Mouse (Mus musculus): ENCODE measurements at regions not wholly inside any gene's neighbourhood (a gene's known extent, or its start where the extent isn't known, plus 50 kb on each side); places are given as distances from the start of the nearest gene placed in this dataset.
A peak's percentile ranks its signal among the peaks of the same experiment; 100 is the strongest.

DNA sequence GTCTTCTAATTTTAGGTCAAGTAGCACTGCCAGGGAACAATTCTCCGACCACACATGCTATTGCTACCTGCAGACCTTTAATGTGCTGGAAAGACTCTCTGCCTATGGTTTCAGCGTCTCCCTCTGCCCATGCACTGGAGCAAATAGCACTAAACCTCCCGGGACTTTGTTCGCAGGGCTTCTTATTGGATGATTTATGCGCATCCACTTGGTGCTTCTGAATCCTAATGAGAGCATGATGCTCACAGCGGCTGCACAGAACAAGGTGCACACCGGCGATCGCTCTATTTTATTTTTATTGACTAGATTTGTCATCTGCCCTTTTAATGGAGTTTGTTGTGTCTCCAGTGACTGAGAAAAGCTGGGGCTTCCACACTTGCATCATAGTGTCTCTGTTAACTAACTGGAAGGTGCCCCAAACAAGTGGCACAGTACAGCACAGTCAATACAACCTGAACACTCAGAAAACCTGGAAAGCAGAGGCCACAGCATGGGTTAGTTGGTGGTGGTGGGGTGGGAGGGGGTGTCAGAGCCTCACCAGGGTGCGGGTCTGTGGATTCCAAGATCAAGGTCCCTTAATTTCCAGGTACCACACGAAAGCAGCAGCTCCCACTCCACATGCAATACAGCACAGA, 359.7 kb upstream of the Lmcd1 start:
- Histone ChIP-seq H3K9me3 (no peaks in the 10 kb centered on the region), H3K9ac (no peak overlapping the region), H3K4me2 (replicated peaks) (no peak overlapping the region), H3K36me3 (no peaks in the 10 kb centered on the region), H3K27me3 (no peaks in the 10 kb centered on the region), H3K4me3 (no peak overlapping the region), H3K27ac (no peak overlapping the region), H3K4me1 (no peaks in the 10 kb centered on the region; the same call in 1 of the 2 replicates)
- no peak for ATAC-seq (ENCODE audit: insufficient number of reproducible peaks, insufficient read depth, low FRiP score, low TSS enrichment)
- 80% methylated on average over 11 of the region's 11 CpGs for WGBS

DNA sequence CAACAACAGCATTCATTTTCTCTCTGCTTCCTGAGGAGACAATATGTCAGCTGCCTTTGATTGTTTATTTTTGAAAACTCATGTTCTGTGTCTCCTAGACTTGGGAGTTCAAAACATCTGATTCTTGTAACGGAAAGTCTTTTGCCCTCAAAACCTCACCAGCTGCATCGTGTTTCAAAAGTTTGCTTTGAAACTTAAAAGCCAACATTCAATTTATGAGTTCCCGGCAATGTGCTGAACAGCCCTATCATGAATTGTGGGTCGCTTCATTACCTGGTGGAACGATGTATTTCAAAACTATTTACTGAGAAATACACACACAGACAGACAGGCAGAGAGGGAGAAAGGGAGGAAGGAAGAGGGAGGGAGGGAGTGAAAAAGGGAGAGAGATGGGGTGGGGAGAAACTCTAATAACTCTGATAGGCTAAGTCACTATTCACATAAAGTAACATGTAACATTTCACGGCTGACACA, 356.3 kb upstream of the Lmcd1 start:
- Histone ChIP-seq H3K27ac (no peak overlapping the region), H3K4me1 (no peaks in the 10 kb centered on the region; the same call in 1 of the 2 replicates), H3K9me3 (no peaks in the 10 kb centered on the region), H3K4me3 (no peak overlapping the region), H3K36me3 (no peaks in the 10 kb centered on the region), H3K9ac (no peak overlapping the region), H3K4me2 (replicated peaks) (no peak overlapping the region), H3K27me3 (no peaks in the 10 kb centered on the region)
- ATAC-seq (ENCODE audit: insufficient number of reproducible peaks, insufficient read depth, low FRiP score, low TSS enrichment): no peak
- 40% methylated on average over 6 of the region's 6 CpGs for WGBS

DNA sequence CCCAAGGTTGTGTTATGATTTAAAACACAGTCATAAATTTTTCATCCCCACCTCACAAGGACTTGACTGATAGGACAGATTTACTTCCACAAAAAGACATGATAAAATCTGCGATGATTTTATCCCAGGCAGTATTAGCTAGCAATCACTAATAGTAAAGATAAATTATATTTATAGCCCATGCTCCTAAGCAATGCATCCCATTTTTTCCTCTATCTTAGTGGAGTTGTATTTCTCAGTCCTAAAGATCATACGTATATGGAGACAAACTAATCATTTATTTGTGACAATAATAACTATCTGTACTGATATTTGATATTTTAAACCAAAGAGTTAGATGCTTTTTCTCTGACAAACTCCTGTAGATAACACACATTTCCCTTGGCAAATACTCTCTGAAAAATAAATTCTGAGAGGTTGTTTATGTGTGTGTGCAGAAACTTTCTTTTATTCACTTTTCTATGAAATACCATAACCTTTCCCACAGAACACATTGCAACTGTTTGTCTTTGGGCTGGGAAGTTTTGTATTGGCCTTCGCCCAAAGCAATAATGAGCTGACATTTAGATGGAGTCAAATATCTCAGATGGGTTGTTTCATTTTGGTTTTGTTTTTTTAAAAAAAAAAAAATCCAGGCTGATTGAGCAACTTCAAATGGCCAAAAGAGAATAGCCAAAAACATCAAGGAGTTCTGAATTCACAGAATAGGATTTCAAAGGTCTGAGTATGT, 355.5 kb upstream of the Lmcd1 start:
- no peaks in the 10 kb centered on the region for H3K36me3 ChIP-seq
- no peak for ATAC-seq (ENCODE audit: insufficient number of reproducible peaks, insufficient read depth, low FRiP score, low TSS enrichment)
- H3K9ac ChIP-seq: no peak overlapping the region
- WGBS: 79% methylated on average over 3 of the region's 3 CpGs
- H3K4me3 ChIP-seq: no peak overlapping the region
- no peak overlapping the region for H3K27ac ChIP-seq
- no peaks in the 10 kb centered on the region for H3K9me3 ChIP-seq
- no peaks in the 10 kb centered on the region; the same call in 1 of the 2 replicates for H3K4me1 ChIP-seq
- H3K4me2 ChIP-seq (replicated peaks): no peak overlapping the region
- no peaks in the 10 kb centered on the region for H3K27me3 ChIP-seq

GRCm38 (mm10) chr6:111932596-111932995, 341.0 kb upstream of the Lmcd1 start:
- Histone ChIP-seq H3K9me3 (no peaks in the 10 kb centered on the region), H3K27me3 (no peaks in the 10 kb centered on the region), H3K27ac (no peak overlapping the region), H3K36me3 (no peaks in the 10 kb centered on the region), H3K4me2 (replicated peaks) (no peak overlapping the region), H3K4me1 (no peaks in the 10 kb centered on the region), H3K4me3 (no peak overlapping the region), H3K9ac (no peak overlapping the region)
- 90% methylated on average over 2 of the region's 2 CpGs for WGBS
- no peak for ATAC-seq (ENCODE audit: insufficient number of reproducible peaks, insufficient read depth, low FRiP score, low TSS enrichment)

- no peaks in the 10 kb centered on the region for H3K4me1 ChIP-seq
- H3K9me3 ChIP-seq: no peaks in the 10 kb centered on the region
- H3K4me3 ChIP-seq: no peak overlapping the region
- 0 out of 2 replicates have a peak, but pooled peaks have one; percentile 35 for ATAC-seq (ENCODE audit: insufficient number of reproducible peaks, insufficient read depth, low FRiP score, low TSS enrichment)
- no peaks in the 10 kb centered on the region for H3K36me3 ChIP-seq
- no peak overlapping the region for H3K9ac ChIP-seq
- WGBS: 67% methylated on average over 1 of the region's 1 CpGs
- H3K4me2 ChIP-seq (replicated peaks): no peak overlapping the region
- H3K27me3 ChIP-seq: no peaks in the 10 kb centered on the region
- H3K27ac ChIP-seq: no peak overlapping the region
Measured at GRCm38 (mm10) chr6:111954401-111954800, 319.2 kb upstream of the Lmcd1 start.

- 74% methylated on average over 3 of the region's 3 CpGs for WGBS
- no peaks in the 10 kb centered on the region for H3K36me3 ChIP-seq
- no peaks in the 10 kb centered on the region for H3K9me3 ChIP-seq
- H3K4me1 ChIP-seq: no peaks in the 10 kb centered on the region
- H3K4me2 ChIP-seq (replicated peaks): no peak overlapping the region
- ATAC-seq (ENCODE audit: insufficient number of reproducible peaks, insufficient read depth, low FRiP score, low TSS enrichment): no peak
- H3K9ac ChIP-seq: no peak overlapping the region
- no peaks in the 10 kb centered on the region for H3K27me3 ChIP-seq
- no peak overlapping the region for H3K4me3 ChIP-seq
- no peak overlapping the region for H3K27ac ChIP-seq
Measured at GRCm38 (mm10) chr6:111965766-111966165, 307.8 kb upstream of the Lmcd1 start.

- Histone ChIP-seq H3K27me3 (no peaks in the 10 kb centered on the region), H3K9me3 (no peaks in the 10 kb centered on the region), H3K4me1 (no peaks in the 10 kb centered on the region), H3K4me2 (replicated peaks) (no peak overlapping the region), H3K4me3 (no peak overlapping the region), H3K36me3 (no peaks in the 10 kb centered on the region), H3K27ac (no peak overlapping the region), H3K9ac (no peak overlapping the region)
- no peak for ATAC-seq (ENCODE audit: insufficient number of reproducible peaks, insufficient read depth, low FRiP score, low TSS enrichment)
- WGBS: 59% methylated on average over 1 of the region's 1 CpGs
Measured at GRCm38 (mm10) chr6:111985452-111985851, 288.1 kb upstream of the Lmcd1 start.

DNA sequence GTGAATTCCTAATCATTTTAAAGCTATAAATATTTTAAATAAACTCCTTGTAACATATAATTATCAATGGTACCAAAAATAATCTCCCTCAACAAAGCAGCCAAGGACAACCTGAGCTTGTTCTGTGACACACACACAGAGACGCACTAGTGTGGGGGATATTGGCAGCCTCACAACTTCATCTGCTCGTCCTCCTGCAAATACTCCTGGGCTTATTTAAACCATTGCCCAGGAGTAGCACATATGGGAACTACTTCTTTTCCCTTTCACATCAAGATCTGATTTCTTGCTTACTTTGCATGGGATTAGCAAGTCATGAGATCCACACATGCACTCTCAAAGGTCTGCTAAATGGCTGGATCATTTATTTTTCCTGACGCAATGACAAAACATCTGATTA, 277.7 kb upstream of the Lmcd1 start:
- H3K4me3 ChIP-seq: no peak overlapping the region

DNA sequence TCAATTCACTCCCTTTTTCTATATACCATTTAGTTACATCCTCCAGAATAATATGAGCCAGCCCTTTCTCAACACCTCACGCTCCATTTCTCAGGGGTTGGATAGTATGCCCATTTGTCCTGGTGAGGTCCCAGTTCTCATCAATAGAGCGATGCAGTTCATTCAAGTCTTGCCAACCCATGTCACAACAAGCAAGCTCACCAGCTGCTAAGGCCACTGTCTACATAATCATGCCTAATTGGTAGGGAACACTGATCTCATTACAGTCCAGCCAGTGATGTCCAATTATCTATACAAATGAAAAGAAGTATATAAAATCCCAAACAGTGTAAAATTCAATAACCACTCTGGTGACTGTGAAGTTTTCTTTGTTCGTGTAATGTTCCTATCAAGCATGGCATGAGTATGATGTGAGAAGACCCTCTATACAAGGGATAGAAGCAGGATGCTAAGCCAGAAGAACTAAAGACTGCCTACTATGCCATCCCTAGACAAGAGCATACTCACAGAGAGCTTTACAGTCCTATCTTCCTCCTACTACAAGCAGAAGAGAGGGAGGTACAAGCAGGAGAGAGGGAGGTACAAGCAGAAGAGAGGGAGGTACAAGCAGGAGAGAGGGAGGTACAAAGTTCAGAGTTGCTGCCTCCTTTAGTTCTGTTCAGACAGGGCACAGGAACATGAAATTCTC, 269.6 kb upstream of the Lmcd1 start:
- ATAC-seq (ENCODE audit: insufficient number of reproducible peaks, insufficient read depth, low FRiP score, low TSS enrichment): no peak

More for the DNA sequence above, 277.7 kb upstream of the Lmcd1 start:
- no peaks in the 10 kb centered on the region for H3K9me3 ChIP-seq
- no peak for ATAC-seq (ENCODE audit: insufficient number of reproducible peaks, insufficient read depth, low FRiP score, low TSS enrichment)
- 61% methylated on average over 3 of the region's 3 CpGs for WGBS
- no peaks in the 10 kb centered on the region for H3K36me3 ChIP-seq
- no peak overlapping the region for H3K27ac ChIP-seq
- H3K4me1 ChIP-seq: no peaks in the 10 kb centered on the region
- H3K4me2 ChIP-seq (replicated peaks): no peak overlapping the region
- H3K27me3 ChIP-seq: no peaks in the 10 kb centered on the region
- no peak overlapping the region for H3K9ac ChIP-seq

GRCm38 (mm10) chr6:112026261-112027205, 247.0 kb upstream of the Lmcd1 start:
- H3K36me3 ChIP-seq: no peaks in the 10 kb centered on the region
- H3K4me1 ChIP-seq: no peaks in the 10 kb centered on the region
- H3K27me3 ChIP-seq: no peaks in the 10 kb centered on the region
- no peak for ATAC-seq (ENCODE audit: insufficient number of reproducible peaks, insufficient read depth, low FRiP score, low TSS enrichment)
- no peak overlapping the region for H3K4me2 ChIP-seq (replicated peaks)
- H3K9me3 ChIP-seq: no peaks in the 10 kb centered on the region
- no peak overlapping the region for H3K4me3 ChIP-seq
- no peak overlapping the region for H3K9ac ChIP-seq
- H3K27ac ChIP-seq: no peak overlapping the region
- WGBS: 53% methylated on average over 1 of the region's 1 CpGs

More for the DNA sequence above, 269.6 kb upstream of the Lmcd1 start:
- WGBS: 89% methylated on average over 3 of the region's 3 CpGs
- Histone ChIP-seq H3K27ac (no peak overlapping the region), H3K36me3 (no peaks in the 10 kb centered on the region), H3K9ac (no peak overlapping the region), H3K4me2 (replicated peaks) (no peak overlapping the region), H3K27me3 (no peaks in the 10 kb centered on the region), H3K4me1 (no peaks in the 10 kb centered on the region), H3K4me3 (no peak overlapping the region), H3K9me3 (no peaks in the 10 kb centered on the region)

DNA sequence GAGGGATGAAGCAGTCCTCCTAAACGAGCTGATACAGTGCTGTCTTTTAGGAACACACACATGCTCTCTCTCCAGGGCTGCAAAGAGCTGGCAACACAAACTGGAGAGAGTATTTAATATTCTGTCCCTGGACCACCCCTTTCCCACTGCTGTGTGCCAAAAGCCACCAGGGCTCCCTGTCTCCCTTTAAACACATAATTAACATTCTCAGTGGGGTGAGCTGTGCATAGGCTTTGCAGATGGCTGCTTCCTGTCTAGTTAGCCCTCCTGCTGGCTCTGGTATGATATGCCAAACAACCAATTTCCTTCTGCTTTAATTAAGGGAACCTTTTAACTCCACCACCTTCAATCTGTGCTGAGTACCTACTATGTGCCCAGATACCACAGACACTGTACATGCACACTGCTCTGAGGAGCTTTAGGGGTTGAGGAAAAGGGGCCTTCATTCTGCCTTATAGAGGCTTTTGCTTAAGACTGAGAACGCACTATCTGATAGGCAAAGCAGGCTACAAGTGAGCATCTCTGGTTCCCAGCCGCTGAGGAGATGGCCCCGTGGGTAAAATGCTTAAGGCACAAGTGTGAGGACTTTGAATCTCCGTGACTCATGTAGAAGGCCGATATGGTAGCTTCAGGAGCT, 222.9 kb upstream of the Lmcd1 start:
- 78% methylated on average over 6 of the region's 6 CpGs for WGBS
- H3K9me3 ChIP-seq: no peaks in the 10 kb centered on the region
- no peaks in the 10 kb centered on the region for H3K36me3 ChIP-seq
- H3K27me3 ChIP-seq: no peaks in the 10 kb centered on the region
- no peaks in the 10 kb centered on the region for H3K4me1 ChIP-seq
- H3K9ac ChIP-seq: no peak overlapping the region
- no peak overlapping the region for H3K4me2 ChIP-seq (replicated peaks)
- H3K27ac ChIP-seq: no peak overlapping the region
- no peak for ATAC-seq (ENCODE audit: insufficient number of reproducible peaks, insufficient read depth, low FRiP score, low TSS enrichment)
- H3K4me3 ChIP-seq: no peak overlapping the region

All from embryonic facial prominence, embryonic 12.5 days (tissue).